Mouse (Mus musculus): Measurements from ENCODE around the gene Gpt2.

GRCm38 (mm10) chr8:85536332-85536731, 44.0 kb downstream of the Gpt2 start:
- no peak for TF ChIP-seq MYOD1 (IDR thresholded peaks at IDR 0.05; ENCODE audit: control insufficient read depth in 1 of 3, insufficient read length in 2 of 3, low read depth in 2 of 3)
- no peak for TF ChIP-seq POLR2A (IDR thresholded peaks at IDR 0.05; ENCODE audit: insufficient read length, low read depth)
- TF ChIP-seq USF1 (IDR thresholded peaks at IDR 0.05; ENCODE audit: low read depth) = no peak
- no peak for TF ChIP-seq TCF12 (IDR thresholded peaks at IDR 0.05; ENCODE audit: insufficient read depth, poor library complexity, severe bottlenecking)
- TF ChIP-seq TCF3 (IDR thresholded peaks at IDR 0.05; ENCODE audit: insufficient read length, low read depth) = no peak
- TF ChIP-seq CEBPB (IDR thresholded peaks at IDR 0.05; ENCODE audit: insufficient read depth, poor library complexity, severe bottlenecking) = no peak
- TF ChIP-seq E2F4 (IDR thresholded peaks at IDR 0.05; ENCODE audit: insufficient read depth) = no peak
